In the genomic region with DNA sequence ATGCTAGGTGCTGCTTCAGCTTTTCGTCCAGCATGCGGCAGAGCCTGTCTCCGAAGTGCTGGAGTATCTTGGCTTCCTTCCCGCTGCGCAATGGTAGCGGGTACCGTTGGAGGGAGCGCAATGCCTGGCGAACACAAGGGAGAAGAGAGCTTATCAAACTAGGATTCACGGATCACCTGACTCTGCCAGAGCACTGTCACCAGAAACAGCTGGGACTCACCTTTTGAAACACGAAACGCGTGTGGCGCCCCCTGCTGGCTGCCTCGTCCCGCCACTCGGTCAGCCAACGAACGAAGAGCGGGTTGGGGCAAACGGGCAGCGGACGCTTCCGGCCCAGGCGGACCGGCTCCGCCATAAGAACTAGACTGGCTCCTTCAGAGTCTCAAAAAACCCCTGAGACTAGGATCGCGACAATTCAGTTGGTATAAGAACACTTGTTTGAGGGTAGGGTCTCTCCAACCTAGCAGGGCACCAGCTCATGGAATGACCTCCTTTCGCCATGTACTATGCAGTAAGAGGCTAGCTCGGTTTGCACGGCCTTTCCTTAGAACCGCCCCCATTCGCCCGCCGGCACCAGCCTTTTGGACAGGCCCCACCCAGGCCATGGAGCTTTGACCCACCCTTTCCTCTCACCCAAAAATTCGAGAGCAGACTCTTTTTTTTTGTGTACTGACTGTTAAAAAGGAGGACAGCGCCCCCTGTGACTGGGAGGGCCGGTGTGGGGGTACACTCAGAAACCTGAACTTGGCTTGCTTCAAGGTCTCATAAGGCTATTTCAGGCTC, we compare ENCODE assay signal across 1 mouse cellular context.
TF ChIP-seq lines count a peak whose summit lies in the region.

Gene Mus81 (minus strand): TSS at position 635 of the 783 bp plus-strand sequence.

TF ChIP-seq in CH12.LX, 34 proteins besides CTCF, POLR2A, EP300 and RAD21 (continued from another document):
- TF ChIP-seq GABPA (IDR thresholded peaks at IDR 0.05; ENCODE audit: insufficient replicate concordance, low read depth, low read length) (peak; percentile 80), USF1 (IDR thresholded peaks at IDR 0.05; ENCODE audit: low read depth, low read length) (peak; percentile 38; the same call in 1 of the 2 replicates), ZKSCAN1 (IDR thresholded peaks at IDR 0.05; ENCODE audit: borderline replicate concordance, low read depth, low read length) (no peak), MEF2A (IDR thresholded peaks at IDR 0.05; ENCODE audit: borderline replicate concordance, low read depth, low read length) (peak; percentile 75), SMC3 (IDR thresholded peaks at IDR 0.05; ENCODE audit: low read depth, low read length) (peak; percentile 76), MXI1 (IDR thresholded peaks at IDR 0.05; ENCODE audit: low read depth, low read length) (peak; percentile 85; the same call in 1 of the 2 replicates), JUND (conservative IDR thresholded peaks at IDR 0.05; ENCODE audit: low read depth, low read length) (0 out of 2 replicates have a peak, but pooled peaks have one; percentile 49), IRF4 (IDR thresholded peaks at IDR 0.05; ENCODE audit: low read depth, low read length) (no peak; the same call in 1 of the 2 replicates), SIN3A (IDR thresholded peaks at IDR 0.05; ENCODE audit: low read length) (peak; percentile 100), NELFE (IDR thresholded peaks at IDR 0.05; ENCODE audit: low read depth, low read length) (peak; percentile 96), UBTF (IDR thresholded peaks at IDR 0.05; ENCODE audit: low read depth, low read length) (peak; percentile 61; the same call in 1 of the 2 replicates), CHD2 (IDR thresholded peaks at IDR 0.05; ENCODE audit: low read length) (peak; percentile 70), TBP (conservative IDR thresholded peaks at IDR 0.05; ENCODE audit: low read depth, low read length) (0 out of 2 replicates have a peak, but pooled peaks have one; percentile 38), PAX5 (IDR thresholded peaks at IDR 0.05; ENCODE audit: low read length) (no peak), MAFK (IDR thresholded peaks at IDR 0.05; ENCODE audit: insufficient replicate concordance, low read length) (no peak; the same call in 1 of the 2 replicates), USF2 (conservative IDR thresholded peaks at IDR 0.05; ENCODE audit: low read depth, low read length) (no peak), POLR2AphosphoS2 (IDR thresholded peaks at IDR 0.05; ENCODE audit: low read depth, low read length) (peak; percentile 90), CHD1 (IDR thresholded peaks at IDR 0.05; ENCODE audit: low read depth, low read length) (0 out of 2 replicates have a peak, but pooled peaks have one; percentile 59), MAX (IDR thresholded peaks at IDR 0.05; ENCODE audit: low read length) (peak; percentile 85), MYC (IDR thresholded peaks at IDR 0.05; ENCODE audit: low read depth, low read length) (peak; percentile 31; the same call in 1 of the 2 replicates), RCOR1 (conservative IDR thresholded peaks at IDR 0.05; ENCODE audit: low read depth, low read length) (no peak; the same call in 1 of the 2 replicates), ZMIZ1 (IDR thresholded peaks at IDR 0.05; ENCODE audit: low read depth, low read length) (peak; percentile 96), KAT2A (IDR thresholded peaks at IDR 0.05; ENCODE audit: insufficient replicate concordance, low read length) (peak; percentile 75), E2F4 (IDR thresholded peaks at IDR 0.05; ENCODE audit: insufficient replicate concordance, low read depth, low read length) (0 out of 2 replicates have a peak, but pooled peaks have one; percentile 67), NRF1 (IDR thresholded peaks at IDR 0.05; ENCODE audit: low read depth, low read length) (no peak), HCFC1 (IDR thresholded peaks at IDR 0.05; ENCODE audit: low read depth, low read length) (peak; percentile 84), ZNF384 (IDR thresholded peaks at IDR 0.05; ENCODE audit: low read depth, low read length) (peak; percentile 93), ELF1 (IDR thresholded peaks at IDR 0.05; ENCODE audit: low read depth, low read length) (peak; percentile 74), MAZ (IDR thresholded peaks at IDR 0.05; ENCODE audit: low read depth, low read length) (peak; percentile 86), ETS1 (conservative IDR thresholded peaks at IDR 0.05; ENCODE audit: low read depth, low read length) (peak; percentile 42; the same call in 1 of the 2 replicates), TCF12 (IDR thresholded peaks at IDR 0.05; ENCODE audit: low read depth, low read length) (peak; percentile 80)
